Mouse (Mus musculus): ENCODE data around the gene Fam53b. TPM values are rescaled to one million over a fixed set of nuclear protein-coding genes. Genes with fewer than 3 reads are reported as not detected.
A peak's percentile ranks its signal among the peaks of the same experiment; 100 is the strongest.

The Fam53b gene
- polyA plus RNA-seq, 1 experiment from 2014 or later = 13.5 TPM

GRCm38 (mm10) chr7:132768498-132769344 lies 45.0 kb downstream of the Fam53b start:
- no peak for ATAC-seq
- Histone ChIP-seq H3K4me3 (ENCODE audit: low read depth, low read length) (no peak overlapping the region), H3K4me2 (replicated peaks; ENCODE audit: low read depth) (no peak overlapping the region), H3K9ac (ENCODE audit: low read depth, low read length) (no peak overlapping the region), H3K4me1 (replicated peaks; ENCODE audit: control insufficient read depth, insufficient read depth, low read length) (peaks cover 18% of the 10 kb centered on the region), H3K27ac (ENCODE audit: low read depth, low read length) (peak overlapping the region; percentile 28; the same call in 1 of the 2 replicates), H3K9me3 (ENCODE audit: control insufficient read depth) (no peaks in the 10 kb centered on the region), H3K36me3 (ENCODE audit: control insufficient read depth, insufficient read depth) (peaks cover 33% of the 10 kb centered on the region), H3K27me3 (replicated peaks; ENCODE audit: control insufficient read depth, insufficient read depth, low read length) (no peaks in the 10 kb centered on the region)
- TF ChIP-seq CTCF (IDR thresholded peaks at IDR 0.05; ENCODE audit: low read depth) = no peak
- WGBS = 67% methylated on average over 12 of the region's 12 CpGs

GRCm38 (mm10) chr7:132767999-132768370 lies 45.7 kb downstream of the Fam53b start:
- H3K4me2 ChIP-seq (replicated peaks; ENCODE audit: low read depth) = no peak overlapping the region
- H3K36me3 ChIP-seq (ENCODE audit: control insufficient read depth, insufficient read depth) = peaks cover 33% of the 10 kb centered on the region; the same call in 1 of the 2 replicates
- H3K4me1 ChIP-seq (replicated peaks; ENCODE audit: control insufficient read depth, insufficient read depth, low read length) = peaks cover 21% of the 10 kb centered on the region
- no peak for TF ChIP-seq CTCF (IDR thresholded peaks at IDR 0.05; ENCODE audit: low read depth)
- no peak for ATAC-seq
- H3K9me3 ChIP-seq (ENCODE audit: control insufficient read depth) = no peaks in the 10 kb centered on the region
- 73% methylated on average over 4 of the region's 4 CpGs for WGBS
- H3K9ac ChIP-seq (ENCODE audit: low read depth, low read length) = no peak overlapping the region
- H3K4me3 ChIP-seq (ENCODE audit: low read depth, low read length) = no peak overlapping the region
- H3K27me3 ChIP-seq (replicated peaks; ENCODE audit: control insufficient read depth, insufficient read depth, low read length) = no peaks in the 10 kb centered on the region
- no peak overlapping the region; the same call in 1 of the 2 replicates for H3K27ac ChIP-seq (ENCODE audit: low read depth, low read length)

GRCm38 (mm10) chr7:132767233-132767998 lies 46.3 kb downstream of the Fam53b start:
- H3K27me3 ChIP-seq (replicated peaks; ENCODE audit: control insufficient read depth, insufficient read depth, low read length) = no peaks in the 10 kb centered on the region
- 66% methylated on average over 12 of the region's 12 CpGs for WGBS
- no peak for TF ChIP-seq CTCF (IDR thresholded peaks at IDR 0.05; ENCODE audit: low read depth)
- ATAC-seq = no peak
- H3K9ac ChIP-seq (ENCODE audit: low read depth, low read length) = no peak overlapping the region
- no peak overlapping the region for H3K4me2 ChIP-seq (replicated peaks; ENCODE audit: low read depth)
- H3K9me3 ChIP-seq (ENCODE audit: control insufficient read depth) = no peaks in the 10 kb centered on the region
- no peak overlapping the region for H3K27ac ChIP-seq (ENCODE audit: low read depth, low read length)
- peaks cover 32% of the 10 kb centered on the region; the same call in 1 of the 2 replicates for H3K36me3 ChIP-seq (ENCODE audit: control insufficient read depth, insufficient read depth)
- H3K4me3 ChIP-seq (ENCODE audit: low read depth, low read length) = no peak overlapping the region
- peaks cover 25% of the 10 kb centered on the region for H3K4me1 ChIP-seq (replicated peaks; ENCODE audit: control insufficient read depth, insufficient read depth, low read length)

GRCm38 (mm10) chr7:132766235-132766871 lies 47.3 kb downstream of the Fam53b start:
- Histone ChIP-seq H3K9ac (ENCODE audit: low read depth, low read length) (no peak overlapping the region), H3K27me3 (replicated peaks; ENCODE audit: control insufficient read depth, insufficient read depth, low read length) (no peaks in the 10 kb centered on the region), H3K4me1 (replicated peaks; ENCODE audit: control insufficient read depth, insufficient read depth, low read length) (peaks cover 32% of the 10 kb centered on the region), H3K36me3 (ENCODE audit: control insufficient read depth, insufficient read depth) (peaks cover 24% of the 10 kb centered on the region; the same call in 1 of the 2 replicates), H3K4me3 (ENCODE audit: low read depth, low read length) (no peak overlapping the region), H3K4me2 (replicated peaks; ENCODE audit: low read depth) (no peak overlapping the region), H3K9me3 (ENCODE audit: control insufficient read depth) (no peaks in the 10 kb centered on the region), H3K27ac (ENCODE audit: low read depth, low read length) (peak overlapping the region; percentile 75)
- peak; percentile 60 for ATAC-seq
- no peak for TF ChIP-seq CTCF (IDR thresholded peaks at IDR 0.05; ENCODE audit: low read depth)
- 49% methylated on average over 11 of the region's 11 CpGs for WGBS

- TF ChIP-seq CTCF (IDR thresholded peaks at IDR 0.05; ENCODE audit: low read depth) = no peak
- H3K9ac ChIP-seq (ENCODE audit: low read depth, low read length) = no peak overlapping the region
- no peaks in the 10 kb centered on the region for H3K27me3 ChIP-seq (replicated peaks; ENCODE audit: control insufficient read depth, insufficient read depth, low read length)
- ATAC-seq = no peak; the same call in 1 of the 2 replicates
- H3K4me3 ChIP-seq (ENCODE audit: low read depth, low read length) = no peak overlapping the region
- no peak overlapping the region for H3K4me2 ChIP-seq (replicated peaks; ENCODE audit: low read depth)
- 57% methylated on average over 3 of the region's 3 CpGs for WGBS
- peak overlapping the region; percentile 75 for H3K27ac ChIP-seq (ENCODE audit: low read depth, low read length)
- H3K9me3 ChIP-seq (ENCODE audit: control insufficient read depth) = no peaks in the 10 kb centered on the region
- peaks cover 21% of the 10 kb centered on the region; the same call in 1 of the 2 replicates for H3K36me3 ChIP-seq (ENCODE audit: control insufficient read depth, insufficient read depth)
- peaks cover 33% of the 10 kb centered on the region for H3K4me1 ChIP-seq (replicated peaks; ENCODE audit: control insufficient read depth, insufficient read depth, low read length)
Measured at GRCm38 (mm10) chr7:132765629-132766186, 48.0 kb downstream of the Fam53b start.

Measured in intestine, postnatal 0 days (tissue).